Mouse (Mus musculus): ENCODE measurements around the gene Gosr2. TPM values are rescaled to one million over a fixed set of nuclear protein-coding genes. Genes with fewer than 3 reads are reported as not detected.

The Gosr2 gene
- 92.5 and 93.5 TPM in 2 replicates for polyA plus RNA-seq (2015; fragmentation: Nextera tagmentation; extraction: Ambion mirVana)

DNA sequence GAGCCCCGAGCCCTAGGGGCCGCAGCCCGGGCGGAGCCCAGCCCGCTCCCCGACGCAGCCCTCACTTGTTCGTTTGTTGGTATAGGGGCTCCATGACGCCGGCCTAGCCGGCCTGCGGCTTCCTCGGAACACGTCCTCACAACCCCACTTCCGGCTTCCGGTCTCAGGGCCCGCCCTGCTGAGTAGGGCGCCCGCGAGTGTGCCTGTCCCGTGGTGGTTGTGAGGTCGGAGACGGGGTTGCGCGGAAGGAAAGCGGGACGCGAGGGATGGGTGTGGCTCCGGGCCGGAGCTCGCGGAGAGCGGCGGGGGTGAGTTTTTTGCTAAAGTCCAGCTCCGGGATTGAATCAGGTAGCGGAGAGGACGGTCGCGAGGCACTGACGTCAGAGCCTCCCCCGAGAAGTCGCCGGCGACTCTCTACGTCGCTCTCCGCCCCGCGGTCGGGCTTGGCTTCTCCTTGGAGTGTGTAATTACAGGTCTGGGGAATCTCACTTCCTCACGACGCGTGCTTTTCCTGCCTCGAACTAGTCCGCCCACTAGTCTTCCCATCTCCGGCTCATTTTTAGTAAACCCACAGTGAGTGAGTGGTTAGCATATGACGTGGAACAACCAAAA, at the start of gene Gosr2:
Gosr2 (minus strand) TSS at position 334 of the 612 bp plus-strand sequence.
- Histone ChIP-seq H3K27ac (replicated peaks) (peak within 1 kb of the TSS; percentile 99), H3K4me3 (replicated peaks) (peak within 1 kb of the TSS; percentile 76), H3K9me3 (replicated peaks) (no peaks in the 10 kb centered on the region), H3K4me1 (0 out of 2 replicates have a peak, but pooled peaks cover 3% of the 10 kb centered on the region), H3K36me3 (no peaks in the 10 kb centered on the region), H3K4me2 (replicated peaks) (peak within 1 kb of the TSS; percentile 55), H3K27me3 (no peaks in the 10 kb centered on the region), H3K9ac (peak within 1 kb of the TSS; percentile 84)
- ATAC-seq (ENCODE audit: insufficient number of reproducible peaks, low FRiP score, low TSS enrichment, low read depth): peak; percentile 94
- WGBS: under 1% methylated on average over 57 of the region's 57 CpGs

DNA sequence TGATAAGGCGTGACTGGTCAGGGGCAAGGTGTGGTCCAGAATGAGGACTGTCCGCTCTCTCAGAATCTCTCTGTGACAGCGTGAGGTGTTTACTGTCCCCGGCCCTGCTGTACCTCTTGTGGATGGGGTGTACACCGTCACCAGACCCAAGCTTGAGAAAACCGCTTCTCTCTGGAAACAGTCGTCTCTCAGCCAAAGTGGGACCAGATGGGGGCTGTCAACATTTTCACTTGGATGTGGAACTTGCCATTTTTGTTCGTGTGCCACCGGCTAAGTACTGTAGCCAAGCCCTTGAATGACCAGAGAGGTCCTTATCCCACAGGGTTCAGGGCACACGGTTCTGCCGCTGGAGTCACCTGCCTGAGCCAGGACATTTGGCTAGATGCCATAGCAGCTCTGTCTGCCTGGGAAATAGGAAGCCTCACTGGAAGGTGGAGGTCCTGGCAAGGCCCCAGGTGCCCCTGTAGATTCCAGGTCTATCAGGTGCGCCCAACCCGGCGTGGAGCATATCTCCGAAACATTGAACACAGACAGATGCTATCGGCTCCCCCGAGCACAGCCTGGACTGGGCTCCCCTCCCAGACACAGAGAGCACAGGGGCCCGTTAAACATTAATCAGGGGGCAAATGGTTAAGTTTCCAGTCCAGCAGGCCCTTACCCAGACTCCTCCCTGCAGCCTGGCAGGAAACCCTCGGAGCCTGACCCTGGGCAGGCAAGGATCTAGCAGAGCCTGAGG, 37.5 kb upstream of the Gosr2 start:
- H3K4me1 ChIP-seq: no peaks in the 10 kb centered on the region
- H3K4me2 ChIP-seq (replicated peaks): no peak overlapping the region
- no peaks in the 10 kb centered on the region; the same call in 1 of the 2 replicates for H3K27me3 ChIP-seq
- H3K27ac ChIP-seq (replicated peaks): no peak overlapping the region
- no peak for ATAC-seq (ENCODE audit: insufficient number of reproducible peaks, low FRiP score, low TSS enrichment, low read depth)
- H3K4me3 ChIP-seq (replicated peaks): no peak overlapping the region
- no peaks in the 10 kb centered on the region for H3K9me3 ChIP-seq (replicated peaks)
- no peak overlapping the region for H3K9ac ChIP-seq
- H3K36me3 ChIP-seq: no peaks in the 10 kb centered on the region
- 60% methylated on average over 19 of the region's 19 CpGs for WGBS

GRCm38 (mm10) chr11:103734411-103735045, 36.8 kb upstream of the Gosr2 start:
- Histone ChIP-seq H3K4me2 (replicated peaks) (no peak overlapping the region), H3K4me3 (replicated peaks) (no peak overlapping the region), H3K9ac (no peak overlapping the region), H3K9me3 (replicated peaks) (no peaks in the 10 kb centered on the region), H3K36me3 (no peaks in the 10 kb centered on the region), H3K27me3 (no peaks in the 10 kb centered on the region; the same call in 1 of the 2 replicates), H3K4me1 (no peaks in the 10 kb centered on the region), H3K27ac (replicated peaks) (no peak overlapping the region)
- ATAC-seq (ENCODE audit: insufficient number of reproducible peaks, low FRiP score, low TSS enrichment, low read depth): no peak
- WGBS: 52% methylated on average over 5 of the region's 5 CpGs

DNA sequence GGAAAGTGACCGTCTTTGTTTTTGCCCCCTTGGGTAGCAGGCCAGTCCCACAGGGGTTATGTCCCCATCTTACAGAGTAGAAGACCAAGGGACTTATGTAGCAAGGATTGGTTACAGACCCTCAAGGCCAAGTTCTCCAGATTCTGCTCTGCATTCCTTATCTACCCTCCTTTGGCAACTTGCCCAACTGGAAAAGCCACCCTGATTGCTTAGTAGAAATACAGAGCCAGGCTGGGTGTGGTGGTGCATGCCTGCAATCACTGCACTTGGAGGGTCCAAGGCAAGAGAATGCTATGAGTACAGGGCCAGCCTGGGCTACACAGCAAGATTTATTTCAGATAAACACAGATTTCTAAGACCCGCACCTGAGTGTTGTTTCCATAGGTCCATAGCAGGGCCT, 36.3 kb upstream of the Gosr2 start:
- WGBS: 76% methylated on average over 2 of the region's 2 CpGs

GRCm38 (mm10) chr11:103733069-103733468, 35.4 kb upstream of the Gosr2 start:
- Histone ChIP-seq H3K9me3 (replicated peaks) (no peaks in the 10 kb centered on the region), H3K4me2 (replicated peaks) (no peak overlapping the region), H3K27ac (replicated peaks) (no peak overlapping the region), H3K9ac (no peak overlapping the region), H3K4me3 (replicated peaks) (no peak overlapping the region), H3K27me3 (no peaks in the 10 kb centered on the region; the same call in 1 of the 2 replicates), H3K36me3 (no peaks in the 10 kb centered on the region), H3K4me1 (no peaks in the 10 kb centered on the region)
- 47% methylated on average over 4 of the region's 4 CpGs for WGBS
- no peak for ATAC-seq (ENCODE audit: insufficient number of reproducible peaks, low FRiP score, low TSS enrichment, low read depth)

More for the DNA sequence above, 36.3 kb upstream of the Gosr2 start:
- Histone ChIP-seq H3K9ac (no peak overlapping the region), H3K4me1 (no peaks in the 10 kb centered on the region), H3K4me3 (replicated peaks) (no peak overlapping the region), H3K9me3 (replicated peaks) (no peaks in the 10 kb centered on the region), H3K27ac (replicated peaks) (no peak overlapping the region), H3K4me2 (replicated peaks) (no peak overlapping the region), H3K27me3 (no peaks in the 10 kb centered on the region; the same call in 1 of the 2 replicates), H3K36me3 (no peaks in the 10 kb centered on the region)
- no peak for ATAC-seq (ENCODE audit: insufficient number of reproducible peaks, low FRiP score, low TSS enrichment, low read depth)

- Histone ChIP-seq H3K9me3 (replicated peaks) (no peaks in the 10 kb centered on the region), H3K4me1 (no peaks in the 10 kb centered on the region), H3K4me2 (replicated peaks) (no peak overlapping the region), H3K27ac (replicated peaks) (no peak overlapping the region), H3K4me3 (replicated peaks) (no peak overlapping the region), H3K27me3 (no peaks in the 10 kb centered on the region; the same call in 1 of the 2 replicates), H3K9ac (no peak overlapping the region), H3K36me3 (no peaks in the 10 kb centered on the region)
- ATAC-seq (ENCODE audit: insufficient number of reproducible peaks, low FRiP score, low TSS enrichment, low read depth): no peak
- 78% methylated on average over 7 of the region's 7 CpGs for WGBS
These were observed 34.6 kb upstream of the Gosr2 start for GRCm38 (mm10) chr11:103732306-103732705.

GRCm38 (mm10) chr11:103731594-103731993, 33.9 kb upstream of the Gosr2 start:
- WGBS: 74% methylated on average over 9 of the region's 9 CpGs
- Histone ChIP-seq H3K4me1 (no peaks in the 10 kb centered on the region), H3K4me3 (replicated peaks) (no peak overlapping the region), H3K9ac (no peak overlapping the region), H3K27ac (replicated peaks) (no peak overlapping the region), H3K36me3 (no peaks in the 10 kb centered on the region), H3K27me3 (no peaks in the 10 kb centered on the region; the same call in 1 of the 2 replicates), H3K9me3 (replicated peaks) (no peaks in the 10 kb centered on the region), H3K4me2 (replicated peaks) (no peak overlapping the region)
- ATAC-seq (ENCODE audit: insufficient number of reproducible peaks, low FRiP score, low TSS enrichment, low read depth): no peak

DNA sequence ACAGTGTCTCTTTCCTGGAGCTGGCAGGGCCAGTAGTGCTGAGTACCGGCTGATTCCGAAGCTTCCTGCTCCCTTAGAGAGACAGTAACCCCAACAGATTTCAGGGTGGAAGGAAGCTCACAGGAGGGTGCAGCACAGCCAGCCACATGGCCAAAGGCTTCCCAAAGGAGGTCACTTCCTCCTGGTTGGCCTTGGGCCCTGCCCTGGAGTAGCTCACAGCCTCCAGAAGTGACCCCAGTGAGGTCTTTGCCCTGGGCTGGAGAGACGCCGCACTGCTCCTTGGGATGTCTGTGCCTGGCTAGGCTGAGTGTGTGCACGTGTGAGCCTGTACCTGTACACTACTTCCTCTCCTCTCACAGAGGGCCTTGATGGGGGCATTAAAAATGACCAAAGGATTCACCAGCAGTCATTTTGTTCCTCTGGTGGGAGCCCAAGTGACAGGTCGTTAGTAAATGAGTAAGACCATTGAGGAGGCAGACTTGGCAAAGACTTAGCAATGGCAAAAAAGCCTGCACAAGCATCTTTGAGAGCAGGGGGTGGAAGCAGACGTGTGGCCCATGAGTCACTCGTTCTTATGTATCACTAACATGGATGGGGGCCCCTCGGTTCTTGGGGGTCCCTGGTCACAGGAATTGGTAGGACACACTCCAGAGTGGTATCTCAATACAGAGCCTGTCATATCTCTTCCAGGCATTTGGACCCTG, 31.7 kb upstream of the Gosr2 start:
- H3K4me3 ChIP-seq (replicated peaks): no peak overlapping the region
- no peak overlapping the region for H3K4me2 ChIP-seq (replicated peaks)
- no peaks in the 10 kb centered on the region for H3K9me3 ChIP-seq (replicated peaks)
- 51% methylated on average over 9 of the region's 9 CpGs for WGBS
- H3K9ac ChIP-seq: no peak overlapping the region
- H3K27me3 ChIP-seq: no peaks in the 10 kb centered on the region; the same call in 1 of the 2 replicates
- no peaks in the 10 kb centered on the region for H3K4me1 ChIP-seq
- H3K36me3 ChIP-seq: no peaks in the 10 kb centered on the region
- no peak overlapping the region for H3K27ac ChIP-seq (replicated peaks)
- no peak for ATAC-seq (ENCODE audit: insufficient number of reproducible peaks, low FRiP score, low TSS enrichment, low read depth)

DNA sequence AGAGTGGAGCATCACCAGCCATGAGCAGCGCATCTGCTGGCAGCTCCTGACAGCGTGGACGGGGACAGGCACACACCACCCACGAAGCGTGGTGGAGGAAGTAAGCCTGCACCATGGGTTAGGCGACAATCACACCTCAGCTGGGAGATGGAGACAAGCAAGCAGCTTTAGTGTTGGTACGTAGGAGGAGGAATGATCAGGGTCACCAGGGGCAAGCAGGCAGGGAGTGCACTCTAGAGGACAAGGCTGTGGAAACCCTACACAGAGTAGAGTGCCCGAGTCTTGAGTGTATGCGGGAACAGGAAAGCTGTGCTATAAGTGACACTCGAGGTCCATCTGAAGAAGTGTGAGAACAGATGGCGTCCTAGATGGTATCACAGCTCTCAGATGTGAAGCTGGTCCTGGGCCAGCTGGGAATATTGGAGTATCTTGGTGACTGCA, 26.7 kb upstream of the Gosr2 start:
- Histone ChIP-seq H3K9ac (no peak overlapping the region), H3K4me1 (peaks cover 15% of the 10 kb centered on the region), H3K27ac (replicated peaks) (no peak overlapping the region), H3K4me3 (replicated peaks) (no peak overlapping the region), H3K9me3 (replicated peaks) (no peaks in the 10 kb centered on the region), H3K4me2 (replicated peaks) (no peak overlapping the region), H3K27me3 (no peaks in the 10 kb centered on the region; the same call in 1 of the 2 replicates), H3K36me3 (no peaks in the 10 kb centered on the region)
- WGBS: 76% methylated on average over 11 of the region's 11 CpGs
- no peak for ATAC-seq (ENCODE audit: insufficient number of reproducible peaks, low FRiP score, low TSS enrichment, low read depth)

DNA sequence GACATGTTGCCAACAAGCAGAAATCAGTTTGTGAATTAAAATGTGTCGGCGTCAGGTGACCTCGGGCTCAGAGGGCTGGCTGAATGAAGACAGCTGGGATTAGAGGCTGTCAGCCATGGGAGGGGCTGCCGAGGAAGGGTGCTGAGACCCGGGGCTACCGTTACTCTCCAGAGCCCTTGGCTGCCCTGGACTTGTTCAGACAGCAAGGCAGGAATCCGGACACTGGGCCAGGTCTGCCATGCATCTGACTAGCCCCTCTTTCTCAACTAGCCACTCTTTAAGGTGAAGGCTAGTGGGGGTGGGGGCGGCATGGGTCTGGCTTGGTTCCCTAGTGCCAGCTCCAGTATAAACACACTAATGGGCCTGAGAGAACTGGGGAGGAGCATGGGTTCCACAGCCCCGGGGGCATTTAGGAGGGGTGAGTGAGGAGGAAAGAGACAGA, 24.4 kb upstream of the Gosr2 start:
- WGBS: 6% methylated on average over 9 of the region's 9 CpGs
- no peak overlapping the region for H3K9ac ChIP-seq
- H3K4me3 ChIP-seq (replicated peaks): peak overlapping the region; percentile 18
- peaks cover 15% of the 10 kb centered on the region for H3K4me1 ChIP-seq
- peak overlapping the region; percentile 43 for H3K4me2 ChIP-seq (replicated peaks)
- H3K9me3 ChIP-seq (replicated peaks): no peaks in the 10 kb centered on the region
- H3K27ac ChIP-seq (replicated peaks): peak overlapping the region; percentile 22; the same call in 1 of the 2 replicates
- H3K36me3 ChIP-seq: no peaks in the 10 kb centered on the region
- ATAC-seq (ENCODE audit: insufficient number of reproducible peaks, low FRiP score, low TSS enrichment, low read depth): peak; percentile 58
- no peaks in the 10 kb centered on the region; the same call in 1 of the 2 replicates for H3K27me3 ChIP-seq

All from embryonic facial prominence, embryonic 15.5 days (tissue).